Mouse (Mus musculus) C2C12 (cell line): ENCODE results near the gene Myb.
A peak's percentile ranks its signal among the peaks of the same experiment; 100 is the strongest.

Experiments
- CEBPB ChIP-seq: IDR thresholded peaks from one replicate; pipeline ENCODE4 v1.6.1; 2011; ENCODE audit warnings: low read depth, mild to moderate bottlenecking, control low read depth, moderate library complexity
- CTCF ChIP-seq: IDR thresholded peaks from one replicate; pipeline ENCODE4 v1.5.1; 2011; ENCODE audit not compliant: control insufficient read depth, insufficient read depth, insufficient read length
- FOSL1 ChIP-seq: IDR thresholded peaks from one replicate; pipeline ENCODE4 v1.8.0; 2011; ENCODE audit warnings: mild to moderate bottlenecking, low read length; ENCODE audit not compliant: poor library complexity, insufficient read depth, severe bottlenecking
- MAX ChIP-seq: IDR thresholded peaks from one replicate; pipeline ENCODE4 v1.6.1; 2011; ENCODE audit warnings: mild to moderate bottlenecking, control low read depth
- MYOD1 ChIP-seq: IDR thresholded peaks from one replicate; pipeline ENCODE4 v1.6.1; 2011; ENCODE audit warnings: low read depth; ENCODE audit not compliant: control insufficient read depth, insufficient read length
- MYOG ChIP-seq: IDR thresholded peaks from one replicate; pipeline ENCODE4 v1.6.1; 2011; ENCODE audit not compliant: control insufficient read depth, insufficient read length; ENCODE audit errors: extremely low read depth
- USF1 ChIP-seq: IDR thresholded peaks from one replicate; pipeline ENCODE4 v1.6.1; 2011; ENCODE audit warnings: low read depth, mild to moderate bottlenecking, control low read depth, moderate library complexity

DNA sequence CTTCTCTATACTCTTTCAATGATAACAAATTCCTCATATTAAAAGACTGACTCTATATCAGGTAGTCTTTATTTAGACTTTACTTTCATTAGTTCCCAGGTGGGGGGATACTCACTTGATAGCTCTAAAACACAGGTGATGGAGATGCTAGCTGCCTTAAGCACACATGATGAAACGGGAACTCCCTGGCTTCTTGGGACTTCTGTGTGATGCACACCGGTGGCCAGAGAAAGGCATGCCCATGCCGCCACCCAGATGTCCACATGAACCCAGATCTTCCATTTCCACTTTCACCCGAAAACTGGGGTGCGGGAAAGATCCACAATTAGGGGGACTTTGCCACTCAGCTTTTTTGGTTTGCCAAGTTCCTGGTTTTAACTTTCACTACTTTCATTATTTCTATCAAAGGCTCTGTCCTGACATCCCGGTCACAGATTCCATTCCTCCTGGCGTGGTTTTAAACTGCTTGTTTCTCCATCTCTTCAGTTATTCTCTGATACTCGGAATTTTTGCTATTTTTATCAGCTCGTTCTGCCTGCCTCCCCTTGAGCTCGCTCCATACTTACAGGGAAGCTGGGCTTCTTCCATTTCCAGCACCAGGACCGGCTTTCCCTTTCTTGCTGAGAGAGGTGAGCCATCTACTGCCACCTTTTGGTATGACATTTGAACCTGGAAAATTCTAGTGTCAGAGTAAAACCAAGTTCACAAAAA, 27.9 kb upstream of the Myb start:
- TF ChIP-seq CTCF (no peak), MAX (peak; percentile 22), MYOG (no peak), MYOD1 (no peak), USF1 (no peak), FOSL1 (no peak), CEBPB (no peak)
